Mouse (Mus musculus) brain, embryonic 14.5 days (tissue): ENCODE measurements around the gene Pilra.

ENCODE experiments used
- CTCF ChIP-seq: fragments of 200-500 bp; IDR thresholded peaks from 2 replicates; pipeline ENCODE4 v1.5.1; 2012; ENCODE audit warnings: inconsistent platforms, mild to moderate bottlenecking, moderate library complexity, borderline replicate concordance; ENCODE audit not compliant: insufficient read depth, insufficient read length; ENCODE audit errors: extremely low read depth
- POLR2A ChIP-seq: fragments of 200-500 bp; IDR thresholded peaks from 2 replicates; pipeline ENCODE4 v1.6.1; 2012; ENCODE audit warnings: mild to moderate bottlenecking, inconsistent platforms, borderline replicate concordance; ENCODE audit not compliant: poor library complexity, insufficient read depth, insufficient read length, severe bottlenecking; ENCODE audit errors: extremely low read depth

DNA sequence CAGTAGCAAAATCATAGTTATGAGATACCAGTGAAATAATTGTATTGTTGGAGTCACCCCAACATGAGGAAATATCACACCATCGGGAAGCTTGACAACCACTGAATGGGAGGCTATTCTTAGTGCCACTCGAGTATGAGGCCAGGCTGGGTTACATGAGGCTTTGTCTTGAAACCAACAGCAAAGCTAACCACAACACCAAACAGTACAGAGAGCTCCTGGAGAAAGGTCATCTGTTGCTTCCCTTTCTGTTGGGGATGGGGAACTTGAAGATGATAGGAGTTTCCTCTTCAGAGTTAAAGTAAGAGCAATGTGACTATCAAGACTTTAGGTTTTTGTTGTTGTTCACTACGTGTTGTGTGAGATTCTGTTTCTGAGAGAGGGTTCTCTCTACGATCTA, 46.8 kb upstream of the Pilra start:
- TF ChIP-seq CTCF (no peak), POLR2A (no peak)
